Mouse (Mus musculus): Measurements from ENCODE around the gene Gm525. TPM values are rescaled to one million over a fixed set of nuclear protein-coding genes. Genes with fewer than 3 reads are reported as not detected.
"Not testable (repeated sequence)": the region's sequence is repeated elsewhere in the genome, so short reads cannot be mapped to it uniquely, and the experiment has no call there.

The Gm525 gene
- total RNA-seq (2022) = not detected

DNA sequence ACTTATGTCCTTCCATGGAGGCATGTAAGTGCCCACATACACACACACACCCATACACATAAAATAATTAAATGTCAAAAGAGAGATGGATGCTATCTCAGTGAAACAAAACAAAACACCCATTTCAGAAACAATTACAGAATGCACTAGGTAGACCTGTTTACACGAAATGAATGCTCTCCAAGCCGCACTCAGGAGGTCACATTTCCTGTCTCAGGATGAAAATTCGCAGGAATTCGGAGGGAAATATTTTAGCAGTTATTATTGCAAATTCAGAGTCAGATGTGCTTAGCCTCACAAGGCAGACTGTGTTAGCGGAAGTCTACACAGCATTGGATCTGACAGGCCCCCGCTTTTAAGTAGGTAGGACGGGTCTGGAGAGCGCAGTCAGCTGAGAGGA is at the start of gene Gm525:
TSS of gene Gm525 (plus strand) at position 301 of the 400 bp plus-strand sequence.
- DNase-seq (ENCODE audit: low spot score in 2 of 2) = no peak

DNA sequence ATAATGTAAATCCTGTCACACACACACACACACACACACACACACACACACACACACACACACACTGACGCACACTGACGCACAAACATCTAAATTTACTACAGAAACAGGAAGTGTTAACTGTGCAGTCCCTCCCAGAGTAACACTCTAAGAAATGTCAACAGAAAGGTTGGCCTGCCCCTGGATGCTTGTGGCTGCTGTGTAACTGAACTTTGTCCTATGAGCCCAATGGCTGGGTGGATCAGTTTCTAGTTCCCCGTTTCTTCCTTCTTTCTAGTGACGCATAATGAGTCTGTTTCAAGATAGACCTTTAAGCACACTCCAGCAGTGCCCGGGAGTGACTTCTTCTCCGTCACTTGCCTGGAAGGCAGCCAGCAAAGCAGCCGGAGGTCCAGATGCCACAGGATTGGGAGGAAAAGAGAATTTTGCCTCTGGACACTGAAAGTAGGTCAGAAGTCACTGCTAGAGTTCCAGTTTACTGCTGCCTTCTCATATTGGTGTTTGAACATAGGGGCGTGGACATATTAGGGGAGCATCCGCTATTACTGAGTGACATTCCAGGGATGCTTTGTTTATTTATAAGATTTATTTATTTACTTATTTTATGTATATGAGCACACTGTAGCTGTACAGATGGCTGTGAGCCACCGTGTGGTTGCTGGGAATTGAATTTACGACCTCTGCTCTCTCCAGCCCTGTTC is 49.3 kb upstream of the Gm525 start:
- DNase-seq (ENCODE audit: low spot score in 2 of 2) = peak; percentile 34 to 45

DNA sequence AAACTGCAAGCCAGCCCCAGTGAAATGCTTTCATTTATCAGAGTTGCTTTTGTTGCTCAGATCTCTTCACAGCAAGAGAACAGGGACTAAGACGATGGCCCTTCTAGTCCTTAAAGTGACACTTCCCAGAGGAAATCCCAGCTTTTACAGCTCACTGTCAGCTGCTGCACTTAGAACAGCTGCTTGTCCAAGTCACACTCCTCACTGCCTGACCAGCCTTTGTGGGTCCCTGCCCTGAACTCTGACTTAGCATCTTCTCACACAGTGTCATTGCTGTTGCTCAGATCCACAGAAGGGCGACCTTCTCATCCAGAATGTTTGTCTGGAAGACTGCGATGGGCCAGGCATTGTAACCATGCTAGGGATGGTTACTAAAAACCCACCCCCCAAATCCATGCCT is 48.0 kb upstream of the Gm525 start:
- DNase-seq (ENCODE audit: low spot score in 2 of 2) = no peak

DNA sequence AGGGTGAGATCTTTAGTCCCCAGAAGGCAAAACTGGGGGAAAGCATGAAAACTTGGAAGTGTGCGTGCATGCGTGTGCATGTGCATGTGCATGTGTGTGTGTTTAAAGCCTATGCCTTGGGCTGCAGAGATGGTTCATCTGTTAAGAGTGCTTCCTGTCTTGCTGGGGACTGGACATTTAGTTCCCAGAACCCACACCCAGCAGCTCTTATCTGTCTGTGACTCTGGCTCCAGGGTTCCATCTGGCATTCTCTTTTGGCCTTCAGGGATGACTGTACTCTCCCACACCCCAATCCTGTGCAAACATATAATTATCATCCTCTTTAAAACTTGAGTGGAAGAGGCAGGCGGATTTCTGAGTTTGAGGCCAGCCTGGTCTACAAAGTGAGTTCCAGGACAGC is 47.5 kb upstream of the Gm525 start:
- no peak for DNase-seq (ENCODE audit: low spot score in 2 of 2)

DNA sequence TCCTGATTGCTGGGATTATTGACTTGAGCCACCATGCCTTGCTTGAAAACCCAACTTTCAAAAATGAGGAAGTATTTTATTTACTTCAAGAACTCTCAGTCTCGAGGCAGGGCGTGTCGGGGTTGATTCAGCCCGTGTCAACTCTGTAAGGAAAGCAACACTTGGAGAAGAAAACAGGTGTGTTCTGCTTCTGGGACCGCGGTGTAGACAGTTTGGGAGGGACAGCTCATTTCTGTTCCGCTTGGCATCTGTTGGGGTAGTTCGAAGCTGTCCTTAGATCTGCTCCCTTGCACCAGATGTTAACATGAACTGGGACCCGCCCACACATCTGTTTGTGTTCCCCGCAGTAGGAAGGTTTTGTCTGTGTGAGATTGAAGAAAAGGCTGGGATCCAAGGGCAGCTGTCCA is 45.7 kb upstream of the Gm525 start:
- DNase-seq (ENCODE audit: low spot score in 2 of 2) = no peak

DNA sequence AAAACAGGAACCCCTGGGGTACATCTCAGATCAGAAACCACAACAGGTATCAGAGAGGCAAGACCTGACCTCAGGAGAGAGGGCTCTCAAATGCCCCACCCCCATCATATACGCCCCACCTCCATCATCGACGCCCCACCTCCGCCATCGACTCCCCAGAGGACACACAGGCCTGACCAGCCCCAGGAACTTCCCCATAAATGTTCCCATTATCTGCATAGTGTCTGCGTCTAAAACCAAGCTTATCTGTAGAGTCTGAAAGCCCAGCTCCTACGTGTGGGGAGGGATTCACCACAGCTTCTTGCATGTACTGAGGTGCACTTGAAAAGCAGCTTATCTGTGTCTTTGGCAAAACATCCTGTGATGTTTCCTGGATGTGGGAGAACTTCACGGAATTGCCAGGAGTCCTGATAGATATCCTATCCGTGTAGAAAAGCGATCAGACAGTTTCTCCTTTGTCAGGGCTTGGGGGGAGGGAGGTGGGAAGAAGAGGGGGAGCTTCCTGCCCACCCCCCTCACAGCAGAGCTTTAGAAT is 44.7 kb upstream of the Gm525 start:
- DNase-seq (ENCODE audit: low spot score in 2 of 2) = no peak

DNA sequence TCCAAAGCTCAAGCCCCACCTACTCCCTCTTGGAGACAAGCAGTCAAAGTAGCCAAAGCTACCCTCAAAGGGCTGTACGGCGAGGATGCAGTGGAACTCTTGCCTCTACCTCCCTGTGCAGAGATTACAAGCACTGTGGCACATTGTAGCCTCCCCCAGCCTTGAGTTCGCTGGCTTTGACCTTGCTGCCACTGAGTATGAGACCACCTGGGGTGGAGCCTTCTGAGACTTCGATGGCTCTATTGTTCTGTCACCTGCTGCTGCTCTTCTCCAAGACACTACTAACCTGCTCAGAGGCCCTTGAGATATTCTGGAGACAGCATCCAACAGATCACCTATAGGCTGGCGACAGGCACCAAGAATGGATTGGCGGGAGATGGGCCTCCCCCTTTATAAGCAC is 43.1 kb upstream of the Gm525 start:
- no peak for DNase-seq (ENCODE audit: low spot score in 2 of 2)

DNA sequence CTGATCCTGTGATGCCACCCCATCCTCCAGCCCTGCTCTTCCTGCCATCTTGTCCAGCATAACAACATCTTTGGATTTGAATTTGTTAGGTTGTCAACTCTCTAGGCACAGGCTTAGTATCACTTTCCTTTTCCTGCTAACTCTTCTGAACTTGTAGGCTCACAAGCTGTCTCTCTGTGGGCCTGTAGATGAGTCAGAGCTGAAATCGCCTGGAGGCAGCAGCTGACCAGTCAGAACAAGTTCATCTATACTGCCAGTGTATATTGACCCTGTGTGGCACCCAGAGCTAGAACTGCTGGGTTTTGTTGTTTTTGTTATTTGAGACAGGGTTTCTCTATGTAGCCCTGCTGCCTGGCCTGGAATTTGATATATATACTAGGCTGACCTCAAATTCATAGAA is 42.5 kb upstream of the Gm525 start:
- DNase-seq (ENCODE audit: low spot score in 2 of 2) = no peak

DNA sequence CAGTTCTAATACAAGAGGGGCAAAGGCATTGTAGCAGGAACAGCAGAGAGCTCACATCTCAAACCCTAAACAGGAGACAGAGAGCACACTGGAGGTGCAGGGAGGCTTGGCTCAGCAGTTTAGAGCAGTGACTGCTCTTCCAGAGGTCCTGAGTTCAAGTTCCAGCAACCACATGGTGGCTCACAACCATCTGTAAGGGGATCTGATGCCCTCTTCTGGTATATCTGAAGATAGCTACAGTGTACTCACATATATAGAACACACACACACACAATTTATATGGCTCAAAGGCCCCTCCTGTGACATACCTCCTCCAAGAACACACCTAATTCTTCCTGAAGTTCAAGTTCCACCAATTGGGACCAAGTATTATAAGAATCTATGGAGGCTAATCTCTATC is 39.0 kb upstream of the Gm525 start:
- no peak for DNase-seq (ENCODE audit: low spot score in 2 of 2)

DNA sequence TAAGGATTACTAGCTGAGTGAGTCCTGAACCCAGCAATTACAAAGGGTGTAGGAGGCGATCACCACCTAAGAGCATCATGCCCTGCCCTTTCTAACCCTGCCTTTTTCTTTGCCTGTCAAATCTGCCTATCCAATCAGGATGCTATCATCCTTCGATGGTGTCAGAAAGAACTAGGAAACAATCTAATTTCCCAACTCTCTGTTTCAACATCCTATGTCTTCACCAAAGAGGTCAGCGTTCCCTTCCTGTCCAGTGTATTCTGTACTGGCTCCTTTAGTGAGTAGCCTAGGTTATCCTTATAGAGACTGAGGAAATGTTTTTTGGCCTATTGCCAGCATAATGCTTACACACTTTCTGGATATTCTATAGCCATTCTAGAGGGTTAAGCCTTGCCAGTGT is 38.1 kb upstream of the Gm525 start:
- no peak for DNase-seq (ENCODE audit: low spot score in 2 of 2)

DNA sequence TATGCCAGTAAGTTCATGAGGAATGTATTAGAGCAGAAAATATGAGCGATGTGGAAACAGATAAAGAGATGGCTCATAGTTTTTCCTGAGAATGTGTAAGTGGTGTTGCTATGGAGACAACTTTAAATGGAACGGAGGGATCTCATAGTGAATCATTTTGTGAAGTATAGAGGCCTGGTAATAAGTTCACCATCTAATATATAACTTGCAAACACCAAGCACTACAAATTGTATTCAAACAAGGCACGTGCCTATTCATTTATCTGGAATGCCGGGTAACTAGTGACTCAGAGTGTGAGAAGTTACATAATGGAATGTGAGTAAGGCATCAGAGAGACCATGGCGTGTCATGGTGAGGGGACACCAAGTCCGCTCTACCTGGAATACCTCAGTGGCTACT is 35.1 kb upstream of the Gm525 start:
- no peak for DNase-seq (ENCODE audit: low spot score in 2 of 2)

DNA sequence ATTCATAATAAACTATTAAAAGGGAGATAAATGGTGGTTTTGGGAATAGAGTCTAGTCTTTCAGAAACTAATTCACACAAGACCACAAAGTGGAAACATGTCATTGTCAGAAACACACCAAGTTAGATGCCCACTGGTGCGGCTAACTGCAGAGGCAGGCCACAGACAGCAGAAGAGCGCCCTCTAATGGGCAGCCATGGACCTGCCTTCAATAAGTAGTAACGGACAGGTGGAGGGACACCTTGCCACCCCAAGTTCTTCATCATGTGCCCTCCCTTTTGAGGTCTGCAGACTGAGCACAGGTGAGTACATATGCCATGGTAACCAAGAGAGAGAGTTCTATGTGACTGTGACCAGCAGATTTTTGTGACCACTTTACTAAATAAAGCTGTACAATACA is 34.3 kb upstream of the Gm525 start:
- DNase-seq (ENCODE audit: low spot score in 2 of 2) = peak; percentile 27 to 42

DNA sequence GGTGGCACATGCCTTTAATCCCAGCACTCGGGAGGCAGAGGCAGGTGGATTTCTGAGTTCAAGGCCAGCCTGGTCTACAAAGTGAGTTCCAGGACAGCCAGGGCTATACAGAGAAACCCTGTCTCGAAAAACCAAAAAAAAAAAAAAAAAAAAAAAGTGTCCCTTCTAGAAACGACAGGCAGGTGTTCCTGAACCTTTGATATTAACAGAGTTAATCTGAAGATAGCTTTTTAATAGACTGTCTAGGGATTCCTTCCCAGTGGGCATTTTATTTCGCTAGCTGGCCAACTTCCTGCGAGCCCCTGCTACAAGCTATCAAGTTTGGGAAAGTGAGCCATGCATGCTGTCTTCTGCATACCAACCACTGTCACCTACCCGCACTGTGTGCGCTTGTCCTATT is 32.6 kb upstream of the Gm525 start:
- DNase-seq (ENCODE audit: low spot score in 2 of 2) = not testable (repeated sequence)

DNA sequence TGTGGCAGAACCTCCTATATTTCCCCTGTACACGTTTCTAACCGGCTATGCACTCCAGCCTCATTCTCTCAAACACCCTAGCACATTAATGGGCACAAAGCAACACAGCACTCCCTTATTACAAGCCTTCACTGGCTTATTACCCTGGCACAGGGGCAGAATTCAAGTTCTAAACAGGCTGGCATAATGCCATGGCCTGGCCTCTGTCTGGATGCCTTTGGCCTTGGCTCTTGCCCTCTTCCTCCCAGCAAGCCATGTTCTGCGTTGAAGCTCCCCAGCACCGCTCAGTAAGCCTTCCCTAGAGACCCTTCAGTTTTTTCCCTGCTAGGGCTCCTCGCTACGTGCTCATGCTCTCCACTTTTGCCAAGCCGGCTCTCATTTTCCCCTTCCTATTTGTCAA is 30.6 kb upstream of the Gm525 start:
- no peak for DNase-seq (ENCODE audit: low spot score in 2 of 2)

DNA sequence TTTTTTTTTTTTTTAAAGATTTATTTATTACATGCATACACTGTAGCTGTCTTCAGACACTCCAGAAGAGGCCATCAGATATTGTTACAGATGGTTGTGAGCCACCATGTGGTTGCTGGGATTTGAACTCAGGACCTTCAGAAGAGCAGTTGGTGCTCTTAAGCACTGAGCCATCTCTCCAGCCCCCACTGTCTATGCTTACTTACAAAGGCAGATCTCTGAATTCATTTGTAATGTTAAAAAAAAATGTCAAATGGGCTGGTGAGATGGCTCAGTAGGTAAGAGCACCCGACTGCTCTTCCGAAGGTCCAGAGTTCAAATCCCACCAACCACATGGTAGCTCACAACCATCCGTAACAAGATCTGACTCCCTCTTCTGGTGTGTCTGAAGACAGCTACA is 28.1 kb upstream of the Gm525 start:
- DNase-seq (ENCODE audit: low spot score in 2 of 2) = not testable (repeated sequence)

DNA sequence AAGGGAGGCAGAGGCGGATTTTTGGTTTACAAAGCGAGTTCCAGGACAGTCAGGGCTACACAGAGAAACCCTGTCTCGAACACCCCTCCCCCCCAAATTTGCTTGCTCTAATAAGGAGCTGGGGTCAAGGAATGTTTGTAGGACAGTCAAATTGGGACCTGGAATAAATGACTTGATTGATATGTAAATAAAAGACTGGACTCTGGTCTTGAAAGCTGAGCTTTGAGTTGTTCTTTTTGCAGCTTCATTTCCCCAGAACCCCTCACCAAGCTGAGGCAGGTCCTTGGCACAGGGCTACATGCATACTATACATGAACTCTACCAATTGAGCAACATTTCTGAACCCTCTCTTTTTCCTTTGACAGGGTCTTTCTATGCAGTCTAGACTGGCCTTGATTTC is 27.6 kb upstream of the Gm525 start:
- DNase-seq (ENCODE audit: low spot score in 2 of 2) = no peak

DNA sequence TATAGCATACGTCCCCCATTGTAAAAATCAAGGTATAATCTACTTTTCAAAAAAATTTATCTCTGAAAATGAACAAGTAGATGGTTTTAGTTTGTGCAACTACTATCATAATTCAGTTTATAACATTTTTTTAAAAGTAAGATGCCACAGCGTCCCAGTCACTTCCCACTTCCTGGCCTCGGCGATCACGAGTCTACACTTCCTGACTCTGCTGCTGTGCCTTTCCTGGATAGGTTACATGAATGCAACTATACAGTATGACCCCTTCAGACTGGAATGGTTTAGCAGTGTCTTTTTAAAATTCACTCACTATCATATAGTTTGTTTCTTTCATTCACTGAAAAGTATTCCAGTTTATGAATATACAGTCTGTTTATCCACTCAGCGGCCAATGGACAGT is 21.9 kb upstream of the Gm525 start:
- no peak for DNase-seq (ENCODE audit: low spot score in 2 of 2)

DNA sequence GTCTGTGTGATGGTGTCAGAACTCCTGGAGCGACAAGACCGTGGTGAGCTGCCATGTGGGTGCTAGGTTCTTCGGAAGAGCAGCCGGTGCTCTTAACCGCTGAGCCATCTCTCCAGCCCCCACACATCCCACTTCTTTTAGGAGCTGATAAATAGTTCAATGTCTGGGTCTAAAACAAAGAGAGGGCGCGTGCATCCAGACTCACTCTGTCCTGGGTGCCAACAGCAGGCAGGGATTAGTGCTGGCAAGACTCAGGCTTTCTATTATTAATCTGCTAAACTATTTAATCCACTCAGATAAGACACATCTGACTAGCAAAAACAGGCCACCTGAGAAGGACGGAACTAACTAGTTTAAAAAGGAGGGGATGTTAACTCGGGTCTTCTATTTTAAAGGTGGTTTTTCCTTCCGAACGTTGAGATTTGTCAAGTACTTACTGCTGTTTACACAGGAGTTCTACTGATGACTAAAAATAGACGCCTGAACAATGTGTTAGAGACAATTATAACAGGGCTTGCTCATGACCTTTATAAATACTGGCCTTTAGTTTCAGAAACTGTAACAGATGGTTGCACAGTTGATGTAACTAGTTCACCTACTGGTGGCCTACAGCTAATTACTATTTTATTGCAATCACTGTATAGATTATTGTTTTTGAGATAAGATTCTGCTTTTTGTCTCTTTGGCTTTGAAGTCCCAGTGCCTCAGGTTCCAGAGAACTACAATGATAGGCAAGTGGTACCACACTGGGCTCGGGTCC is 17.5 kb upstream of the Gm525 start:
- no peak for DNase-seq (ENCODE audit: low spot score in 2 of 2)

DNA sequence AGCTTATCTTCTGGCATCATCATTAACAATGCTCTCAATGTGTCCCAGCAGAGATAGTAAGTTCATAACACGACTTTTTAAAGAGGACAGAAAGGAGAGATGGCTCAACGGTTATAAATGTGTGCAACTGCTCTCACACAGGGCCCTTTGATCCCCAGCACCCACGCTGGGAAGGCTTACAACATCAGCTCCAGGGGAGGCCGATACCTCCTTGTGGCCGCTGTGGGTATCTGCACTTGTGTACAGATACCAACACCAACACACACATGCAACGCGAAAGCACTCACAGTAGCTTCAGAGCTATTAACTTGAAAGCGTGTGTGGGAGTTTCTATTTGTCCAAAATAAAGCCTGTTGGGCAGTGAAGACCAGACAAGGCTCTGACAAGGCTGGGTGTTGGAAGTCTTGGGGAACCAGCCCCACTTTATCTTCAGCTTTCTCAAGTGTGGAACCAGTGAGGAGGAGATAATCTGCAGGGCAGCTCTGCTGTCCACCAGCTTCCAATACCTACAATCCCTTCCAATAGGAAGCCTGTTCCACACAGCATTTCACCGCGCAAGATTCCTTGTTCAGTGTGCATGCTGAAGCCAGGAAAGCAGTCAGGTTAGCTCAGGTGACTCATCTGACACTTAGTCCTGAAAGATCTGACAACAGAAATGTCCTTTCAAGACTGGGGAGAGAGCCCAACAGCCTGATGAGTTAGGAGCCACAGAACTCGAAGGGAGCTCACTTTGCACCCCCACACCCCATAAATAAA is 14.9 kb upstream of the Gm525 start:
- DNase-seq (ENCODE audit: low spot score in 2 of 2) = no peak

DNA sequence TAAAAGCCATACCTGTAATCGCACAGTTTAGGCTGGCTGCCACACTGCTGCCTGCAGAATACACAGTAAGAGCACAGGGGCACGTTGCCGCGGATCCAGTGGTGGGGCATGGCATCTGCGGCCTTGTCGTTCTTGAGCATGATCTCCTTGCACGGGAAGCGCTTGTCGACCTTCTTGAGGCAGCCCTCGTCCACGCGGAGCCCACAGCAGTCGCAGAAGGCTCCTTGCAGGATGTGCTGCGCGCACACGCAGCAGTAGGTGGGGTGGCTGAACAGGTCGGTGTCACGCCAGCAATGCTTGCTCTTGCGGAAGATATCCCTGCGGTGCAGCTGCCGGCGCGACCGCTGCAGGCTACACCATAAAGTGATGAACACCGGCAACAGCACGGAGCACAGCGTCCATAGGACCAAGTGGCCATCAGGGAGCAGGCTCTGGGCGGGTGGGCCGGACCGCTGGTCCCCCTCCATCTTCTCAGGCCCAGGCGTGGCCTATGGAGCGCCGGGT is 13.7 kb upstream of the Gm525 start:
- peak in 1 of 2 experiments; percentile 7 for DNase-seq (ENCODE audit: low spot score in 2 of 2)

DNA sequence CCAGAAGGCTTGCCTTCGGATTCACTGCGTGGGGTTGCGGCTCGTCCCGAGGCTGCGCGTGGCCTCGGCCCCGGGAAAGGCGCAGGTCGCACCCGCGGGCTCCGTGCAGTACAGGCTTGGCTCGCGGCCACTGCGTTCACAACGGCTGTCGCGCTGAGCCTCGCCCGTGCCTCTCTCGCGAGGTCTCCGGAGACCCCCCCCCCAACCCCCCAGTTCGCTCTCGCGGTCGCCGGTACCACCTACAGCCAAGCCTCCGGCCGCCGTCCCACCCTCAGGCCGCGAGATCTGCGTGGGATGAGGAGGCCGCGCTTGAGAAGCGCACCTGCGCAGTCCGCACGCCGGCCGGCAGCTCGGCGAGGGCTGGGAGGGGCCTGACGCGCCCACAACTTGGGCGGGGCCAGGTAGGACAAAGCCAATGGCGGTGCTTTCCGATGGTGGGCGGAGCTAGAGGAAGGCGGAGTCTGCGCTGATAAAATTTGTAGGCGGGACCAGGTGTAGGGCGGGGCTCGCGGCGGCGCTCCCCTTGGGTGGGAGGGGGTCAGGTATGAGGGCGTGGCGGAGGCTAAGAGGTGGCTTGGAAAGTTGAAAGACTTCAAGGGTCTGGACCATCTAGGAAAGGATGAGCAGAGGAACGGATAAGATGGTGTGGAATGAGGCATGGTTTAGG is 13.1 kb upstream of the Gm525 start:
- DNase-seq (ENCODE audit: low spot score in 2 of 2) = peak; percentile 79 to 86

Data from gastrocnemius, adult 8-10 months (tissue).